Mouse (Mus musculus) testis, adult 2 months (tissue): ENCODE measurements around the gene Ccdc170.

Experiments used
- CTCF ChIP-seq: fragments of 200-500 bp; IDR thresholded peaks from 2 replicates; pipeline ENCODE4 v1.5.1; 2012; ENCODE audit warnings: low read depth, mild to moderate bottlenecking, inconsistent platforms, low read length, moderate library complexity; ENCODE audit not compliant: control insufficient read depth, insufficient read depth, insufficient replicate concordance
- POLR2A ChIP-seq: fragments of 200-500 bp; IDR thresholded peaks from 2 replicates; pipeline ENCODE4 v1.6.1; 2012; ENCODE audit warnings: low read depth, mild to moderate bottlenecking, inconsistent platforms, low read length, moderate library complexity; ENCODE audit not compliant: control insufficient read depth

DNA sequence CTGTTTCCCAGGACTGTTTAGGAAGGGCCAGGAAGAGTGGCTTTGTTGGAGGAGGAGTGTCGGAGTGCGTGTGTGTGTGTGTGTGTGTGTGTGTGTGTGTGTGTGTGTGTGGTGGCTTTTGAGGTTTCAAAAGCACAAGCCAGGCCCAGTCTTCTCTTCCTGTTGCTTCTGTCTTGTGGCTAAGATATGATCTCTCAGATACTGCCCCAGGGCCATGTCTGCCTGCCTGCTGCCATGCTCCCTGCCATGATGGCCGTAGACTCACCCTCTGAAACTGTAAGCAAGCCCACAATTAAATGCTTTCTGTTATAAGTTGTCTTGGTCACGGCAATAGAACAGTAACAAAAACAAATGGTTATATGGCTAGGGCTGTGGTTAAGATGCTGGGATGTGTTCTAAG, 114.9 kb downstream of the Ccdc170 start:
- TF ChIP-seq CTCF, result no peak
- TF ChIP-seq POLR2A, result no peak
